Mouse (Mus musculus) erythroid progenitor cell, adult 5-6 weeks (primary cell): ENCODE measurements around the gene Rnf130. TPM values are rescaled to one million over a fixed set of nuclear protein-coding genes. Genes with fewer than 3 reads are reported as not detected.
A peak's percentile ranks its signal among the peaks of the same experiment; 100 is the strongest.

Experiments used
- ATAC-seq: replicated peaks from 2 replicates; pipeline ENCODE4 v1.8.0; 2016; ENCODE audit warnings: moderate number of reproducible peaks, mild to moderate bottlenecking, moderate TSS enrichment, inconsistent platforms; ENCODE audit not compliant: poor library complexity, low FRiP score, severe bottlenecking
- total RNA-seq, 2 experiments: library from RNA; stranded (forward) in 1 of 2; stranded (reverse) in 1 of 2; fragments of 150-400 nt in 1 of 2; fragments of 186-747, 209-891 nt in 1 of 2; gene quantifications; 2 replicates each; pipeline versions ENCODE4 v1.2.3 to v1.2.4; 2015 to 2017; ENCODE audit warnings: low replicate concordance in 2 of 2

Rnf130 gene
- total RNA-seq, 2 experiments from 2014 or later = 48.2 to 64.6 TPM

GRCm38 (mm10) chr11:50130811-50131766 is 105.9 kb downstream of the Rnf130 start, which contains the start of gene Tbc1d9b:
Tbc1d9b (plus strand) TSS chr11:50131396.
- peak; percentile 85 for ATAC-seq

- ATAC-seq = no peak
Measured at GRCm38 (mm10) chr11:50131801-50132201, 106.7 kb downstream of the Rnf130 start.

- no peak for ATAC-seq
Measured at GRCm38 (mm10) chr11:50132265-50132664, 107.1 kb downstream of the Rnf130 start.

GRCm38 (mm10) chr11:50134136-50134859 is 109.2 kb downstream of the Rnf130 start:
- ATAC-seq = no peak

- 0 out of 2 replicates have a peak, but pooled peaks have one; percentile 27 for ATAC-seq
Measured at GRCm38 (mm10) chr11:50138206-50138822, 113.2 kb downstream of the Rnf130 start.

GRCm38 (mm10) chr11:50139571-50139970 is 114.4 kb downstream of the Rnf130 start:
- no peak for ATAC-seq

- no peak for ATAC-seq
Measured at GRCm38 (mm10) chr11:50145529-50145928, 120.4 kb downstream of the Rnf130 start.

- ATAC-seq = no peak
Measured at GRCm38 (mm10) chr11:50146121-50146520, 121.0 kb downstream of the Rnf130 start.

- no peak for ATAC-seq
Measured at GRCm38 (mm10) chr11:50147267-50147957, 122.3 kb downstream of the Rnf130 start.

- no peak for ATAC-seq
Measured at GRCm38 (mm10) chr11:50147958-50148476, 122.9 kb downstream of the Rnf130 start.

GRCm38 (mm10) chr11:50149200-50149599 is 124.1 kb downstream of the Rnf130 start:
- ATAC-seq = no peak

GRCm38 (mm10) chr11:50149603-50150150 is 124.5 kb downstream of the Rnf130 start:
- ATAC-seq = no peak

GRCm38 (mm10) chr11:50151374-50151773 is 126.2 kb downstream of the Rnf130 start:
- no peak for ATAC-seq

GRCm38 (mm10) chr11:50154166-50154565 is 129.0 kb downstream of the Rnf130 start:
- no peak for ATAC-seq

Other genes with a start within 250 kb of the Rnf130 start
- gene Gfpt2, start 231.2 kb upstream of the Rnf130 start, total RNA-seq (2015; ENCODE audit: low replicate concordance) = 0.72 TPM in 1 of 2 replicates, not detected in the other
- not detected in 2 replicates for gene Gfpt2, start 231.2 kb upstream of the Rnf130 start, total RNA-seq (2017; ENCODE audit: low replicate concordance)
- 18.9 and 21.6 TPM in 2 replicates for gene Mapk9, start 178.6 kb upstream of the Rnf130 start, total RNA-seq (2015; ENCODE audit: low replicate concordance)
- 19.4 and 27.6 TPM in 2 replicates for gene Mapk9, start 178.6 kb upstream of the Rnf130 start, total RNA-seq (2017; ENCODE audit: low replicate concordance)
- not detected in 2 replicates for gene Rasgef1c, start 123.5 kb upstream of the Rnf130 start, total RNA-seq (2015; ENCODE audit: low replicate concordance)
- 0.64 TPM in 1 of 2 replicates, not detected in the other for gene Rasgef1c, start 123.5 kb upstream of the Rnf130 start, total RNA-seq (2017; ENCODE audit: low replicate concordance)
- 13.0 and 16.3 TPM in 2 replicates for gene Tbc1d9b, start 106.0 kb downstream of the Rnf130 start, total RNA-seq (2015; ENCODE audit: low replicate concordance)
- 6.2 and 16.6 TPM in 2 replicates for gene Tbc1d9b, start 106.0 kb downstream of the Rnf130 start, total RNA-seq (2017; ENCODE audit: low replicate concordance)
- 2.5 and 6.1 TPM in 2 replicates for gene Mrnip, start 149.1 kb downstream of the Rnf130 start, total RNA-seq (2015; ENCODE audit: low replicate concordance)
- gene Mrnip, start 149.1 kb downstream of the Rnf130 start, total RNA-seq (2017; ENCODE audit: low replicate concordance) = 0.51 TPM in 1 of 2 replicates, not detected in the other
- gene Sqstm1, start 185.5 kb downstream of the Rnf130 start, total RNA-seq (2015; ENCODE audit: low replicate concordance) = 28.5 and 36.4 TPM in 2 replicates
- gene Sqstm1, start 185.5 kb downstream of the Rnf130 start, total RNA-seq (2017; ENCODE audit: low replicate concordance) = 179 and 213 TPM in 2 replicates
- gene Mgat4b, start 185.5 kb downstream of the Rnf130 start, total RNA-seq (2015; ENCODE audit: low replicate concordance) = 26.8 and 48.7 TPM in 2 replicates
- 38.2 and 40.9 TPM in 2 replicates for gene Mgat4b, start 185.5 kb downstream of the Rnf130 start, total RNA-seq (2017; ENCODE audit: low replicate concordance)
- 3.2 TPM in 1 of 2 replicates, not detected in the other for gene Ltc4s, start 213.3 kb downstream of the Rnf130 start, total RNA-seq (2015; ENCODE audit: low replicate concordance)
- gene Ltc4s, start 213.3 kb downstream of the Rnf130 start, total RNA-seq (2017; ENCODE audit: low replicate concordance) = 0.77 TPM in 1 of 2 replicates, not detected in the other